Mouse (Mus musculus) kidney, adult 2 months (tissue): ENCODE results near the gene Cox20. TPM values are rescaled to one million over a fixed set of nuclear protein-coding genes. Genes with fewer than 3 reads are reported as not detected.

Experiments
- DNase-seq: peaks from one replicate; pipeline ENCODE4 v3.0.0; 2021
- H3K27ac ChIP-seq: fragments of 200-500 bp; 2 replicates; pipeline ENCODE4 v1.5.1; 2012; ENCODE audit warnings: low read depth, low read length, control low read depth, inconsistent platforms; ENCODE audit not compliant: insufficient read depth
- H3K27me3 ChIP-seq: fragments of 200-500 bp; replicated peaks from 2 replicates; pipeline ENCODE4 v1.6.1; 2012; ENCODE audit warnings: mild to moderate bottlenecking, moderate library complexity, low read length, inconsistent platforms; ENCODE audit not compliant: control insufficient read depth, insufficient read depth
- H3K36me3 ChIP-seq: fragments of 200-500 bp; 2 replicates; pipeline ENCODE4 v1.6.1; 2012; ENCODE audit warnings: mild to moderate bottlenecking, moderate library complexity, low read length, inconsistent platforms; ENCODE audit not compliant: control insufficient read depth, insufficient read depth
- H3K4me1 ChIP-seq: fragments of 200-500 bp; 2 replicates; pipeline ENCODE4 v1.6.1; 2011; ENCODE audit warnings: low read length; ENCODE audit not compliant: control insufficient read depth, insufficient read depth
- H3K4me3 ChIP-seq: fragments of 200-500 bp; 2 replicates; pipeline ENCODE4 v1.5.1; 2011; ENCODE audit warnings: mild to moderate bottlenecking, low read depth, low read length, control low read depth; ENCODE audit not compliant: insufficient read depth
- CTCF ChIP-seq: fragments of 200-500 bp; conservative IDR thresholded peaks from 2 replicates; pipeline ENCODE4 v1.5.1; 2011; ENCODE audit warnings: low read depth, mild to moderate bottlenecking, control low read depth, low read length, moderate library complexity, mixed read lengths; ENCODE audit not compliant: insufficient read depth, insufficient read length
- POLR2A ChIP-seq: fragments of 200-500 bp; IDR thresholded peaks from one replicate; pipeline ENCODE4 v1.6.1; 2011; ENCODE audit warnings: low read depth, low read length, control low read depth
- WGBS: fragments of 180-500 bp; shearing (Covaris S2); methylation state at CpG from one replicate; pipeline ENCODE4 v1.1.7; 2018; 5-methylcytosine and 5-hydroxymethylcytosine counted together
- polyA plus RNA-seq: library from polyadenylated mRNA; depleted of rRNA; stranded (reverse); fragments of >200 nt; gene quantifications from 2 replicates; pipeline ENCODE4 v1.2.3, GENCODE M21; 2012; rRNA removed

Gene Cox20
- polyA plus RNA-seq, 1 experiment, result 54.6 TPM

GRCm38 (mm10) chr1:178357776-178358710 lies 39.1 kb downstream of the Cox20 start:
- no peak for TF ChIP-seq CTCF
- no peak for TF ChIP-seq POLR2A
- DNase-seq, result no peak
- WGBS, result 67% methylated on average over 12 of the region's 12 CpGs
- no peaks in the 10 kb centered on the region for H3K27me3 ChIP-seq
- no peak overlapping the region for H3K27ac ChIP-seq
- no peaks in the 10 kb centered on the region for H3K4me1 ChIP-seq
- H3K4me3 ChIP-seq, result no peak overlapping the region
- H3K36me3 ChIP-seq, result no peaks in the 10 kb centered on the region

DNA sequence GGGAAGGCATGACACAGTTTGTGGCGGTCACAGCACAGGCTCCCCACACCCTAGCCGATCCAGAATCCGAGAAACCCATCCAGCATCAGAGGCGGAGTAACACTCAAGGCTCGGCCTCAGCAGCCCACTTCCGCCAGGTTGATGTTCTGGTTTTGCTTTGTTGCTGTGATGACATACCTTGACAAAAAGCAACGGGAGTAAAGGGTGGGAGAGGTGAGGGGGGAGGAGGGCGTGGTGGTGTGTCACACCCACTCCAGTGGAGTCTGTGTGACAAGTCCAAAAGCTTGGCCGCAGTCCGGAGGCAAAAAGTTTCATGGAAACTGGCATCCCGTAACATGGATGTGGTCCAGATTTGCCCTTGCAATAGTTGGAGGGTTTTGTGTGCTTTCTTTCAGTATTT lies 41.3 kb downstream of the Cox20 start:
- no peak for DNase-seq
- Histone ChIP-seq H3K4me3 (no peak overlapping the region), H3K36me3 (no peaks in the 10 kb centered on the region), H3K27ac (no peak overlapping the region), H3K4me1 (no peaks in the 10 kb centered on the region), H3K27me3 (no peaks in the 10 kb centered on the region)
- TF ChIP-seq CTCF, result no peak
- no peak for TF ChIP-seq POLR2A
- 67% methylated on average over 11 of the region's 11 CpGs for WGBS

DNA sequence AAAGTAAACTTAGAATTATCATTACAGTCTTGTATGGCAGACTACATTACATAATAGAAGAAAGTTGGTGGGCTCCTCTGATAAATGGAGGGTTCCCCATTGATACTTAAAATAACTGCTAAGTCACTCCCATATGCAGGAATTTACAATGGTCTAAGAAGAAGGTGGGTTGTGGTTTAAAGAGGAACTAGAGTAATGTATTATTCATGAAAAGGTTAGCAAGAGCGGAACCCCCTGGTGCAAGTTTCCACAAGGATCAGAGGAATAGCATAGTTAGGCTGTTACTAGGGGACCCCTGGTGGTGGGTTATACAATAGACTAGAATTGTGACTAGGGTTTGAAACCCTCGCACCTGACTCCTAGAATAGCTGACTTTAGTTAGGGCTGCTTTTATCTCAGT lies 41.8 kb downstream of the Cox20 start:
- TF ChIP-seq POLR2A (no peak), CTCF (no peak)
- Histone ChIP-seq H3K27ac (no peak overlapping the region), H3K4me1 (no peaks in the 10 kb centered on the region), H3K4me3 (no peak overlapping the region), H3K27me3 (no peaks in the 10 kb centered on the region), H3K36me3 (no peaks in the 10 kb centered on the region)
- 89% methylated on average over 2 of the region's 2 CpGs for WGBS
- no peak for DNase-seq

- no peaks in the 10 kb centered on the region for H3K36me3 ChIP-seq
- no peak for TF ChIP-seq CTCF
- TF ChIP-seq POLR2A, result no peak
- H3K27me3 ChIP-seq, result no peaks in the 10 kb centered on the region
- DNase-seq, result no peak
- H3K27ac ChIP-seq, result no peak overlapping the region
- H3K4me1 ChIP-seq, result peaks cover 2% of the 10 kb centered on the region; the same call in 1 of the 2 replicates
- 92% methylated on average over 6 of the region's 6 CpGs for WGBS
- no peak overlapping the region for H3K4me3 ChIP-seq
These were observed 46.2 kb downstream of the Cox20 start for GRCm38 (mm10) chr1:178365171-178365570.

DNA sequence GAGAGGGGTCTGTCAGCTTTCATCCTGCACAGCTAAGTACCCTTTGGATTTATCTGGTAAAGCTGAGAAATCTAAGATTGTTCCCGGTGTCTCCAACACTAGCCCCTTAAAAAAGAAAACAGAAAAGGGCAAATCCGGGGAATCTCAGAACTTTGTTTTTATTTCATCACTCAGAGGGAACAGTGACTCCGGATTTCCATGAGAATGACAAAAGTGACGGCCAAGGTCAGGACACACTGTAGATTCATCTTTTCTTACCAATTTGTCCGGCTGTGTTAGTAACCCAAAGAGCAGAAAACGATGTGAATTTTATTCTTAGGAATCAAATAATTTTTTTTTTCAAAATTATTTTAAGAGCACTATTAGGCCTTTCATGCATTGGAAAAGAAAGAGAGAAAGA lies 49.2 kb downstream of the Cox20 start:
- no peaks in the 10 kb centered on the region for H3K36me3 ChIP-seq
- peak; percentile 25 for DNase-seq
- 57% methylated on average over 6 of the region's 6 CpGs for WGBS
- TF ChIP-seq CTCF (no peak), POLR2A (no peak)
- peaks cover 2% of the 10 kb centered on the region; the same call in 1 of the 2 replicates for H3K4me1 ChIP-seq
- peak overlapping the region; percentile 96; the same call in 1 of the 2 replicates for H3K27ac ChIP-seq
- H3K4me3 ChIP-seq, result no peak overlapping the region
- H3K27me3 ChIP-seq, result no peaks in the 10 kb centered on the region

- Histone ChIP-seq H3K4me3 (peak overlapping the region; percentile 72), H3K27me3 (no peaks in the 10 kb centered on the region), H3K36me3 (no peaks in the 10 kb centered on the region), H3K27ac (peak overlapping the region; percentile 96), H3K4me1 (peaks cover 2% of the 10 kb centered on the region; the same call in 1 of the 2 replicates)
- peak; percentile 97 for DNase-seq
- TF ChIP-seq CTCF (no peak), POLR2A (peak; percentile 59)
- WGBS, result 3% methylated on average over 36 of the region's 36 CpGs
These were observed 49.8 kb downstream of the Cox20 start for GRCm38 (mm10) chr1:178368548-178369271.

- 2% methylated on average over 11 of the region's 11 CpGs for WGBS
- Histone ChIP-seq H3K27ac (peak overlapping the region; percentile 96), H3K4me3 (peak overlapping the region; percentile 72), H3K27me3 (no peaks in the 10 kb centered on the region), H3K4me1 (peaks cover 2% of the 10 kb centered on the region; the same call in 1 of the 2 replicates), H3K36me3 (no peaks in the 10 kb centered on the region)
- DNase-seq, result peak; percentile 80
- TF ChIP-seq POLR2A (no peak), CTCF (no peak)
These were observed 50.3 kb downstream of the Cox20 start for GRCm38 (mm10) chr1:178369272-178369651.

Other genes with a start within 250 kb of the Cox20 start
- 6.4 TPM in 2 replicates for gene Desi2, start 131.7 kb upstream of the Cox20 start, polyA plus RNA-seq
- gene Hnrnpu, start 18.7 kb downstream of the Cox20 start, polyA plus RNA-seq, result 37.7 and 51.6 TPM in 2 replicates
- gene Efcab2, start 87.0 kb downstream of the Cox20 start, polyA plus RNA-seq, result 0.96 and 1.6 TPM in 2 replicates
- gene Kif26b, start 210.0 kb downstream of the Cox20 start, polyA plus RNA-seq, result 0.91 and 0.97 TPM in 2 replicates